Mouse (Mus musculus): ENCODE data around the gene Casq1.

DNA sequence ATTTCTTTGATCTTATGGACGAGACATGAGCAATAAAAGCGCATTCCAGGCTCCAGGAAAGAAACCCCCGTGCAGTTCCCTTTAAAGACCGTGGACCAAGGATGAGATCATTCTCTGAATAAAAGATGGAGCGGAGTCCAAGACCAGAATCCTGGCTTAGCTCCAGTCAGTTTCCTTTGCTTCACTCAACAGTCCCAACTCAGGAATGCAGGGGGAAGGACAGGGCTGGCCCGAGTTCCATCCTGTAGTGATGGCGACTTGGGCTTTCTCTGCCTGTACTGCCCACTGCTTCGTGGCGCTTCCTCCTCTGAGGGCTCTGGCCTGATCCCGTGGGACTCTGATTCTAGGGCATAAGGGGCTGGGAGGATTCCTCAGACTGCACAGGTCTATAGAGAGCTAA lies 746 bp upstream of the Casq1 start:
- TF ChIP-seq CTCF (conservative IDR thresholded peaks at IDR 0.05; ENCODE audit: low read length) = no peak
- TF ChIP-seq POU5F1 (IDR thresholded peaks at IDR 0.05; ENCODE audit: borderline replicate concordance, low read length) = no peak
- no peak for TF ChIP-seq NANOG (IDR thresholded peaks at IDR 0.05; ENCODE audit: borderline replicate concordance, low read length)

Measured in E14TG2a.4 (cell line).